Mouse (Mus musculus) neural tube, embryonic 11.5 days (tissue): ENCODE results near the gene Grm8. TPM values are rescaled to one million over a fixed set of nuclear protein-coding genes. Genes with fewer than 3 reads are reported as not detected.

ENCODE experiments used
- ATAC-seq: fragments of 200-750 bp; cut with Nextera tagmentation; 2 replicates; pipeline ENCODE4 v1.8.0; 2017; ENCODE audit warnings: moderate number of reproducible peaks, mild to moderate bottlenecking, moderate TSS enrichment, moderate library complexity; ENCODE audit not compliant: insufficient read depth, low FRiP score, low TSS enrichment
- DNase-seq: peaks from one replicate; pipeline ENCODE4 v3.0.0-alpha.2; 2015; ENCODE audit warnings: low spot score
- H3K27ac ChIP-seq: fragments of 300-500 bp; sonication (generic); 2 replicates; pipeline ENCODE4 v1.5.1; 2014; ENCODE audit warnings: low read depth, mild to moderate bottlenecking, low read length
- H3K27me3 ChIP-seq: fragments of 300-500 bp; sonication (generic); 2 replicates; pipeline ENCODE4 v1.6.1; 2014; ENCODE audit warnings: mild to moderate bottlenecking, low read length, mixed read lengths; ENCODE audit not compliant: control insufficient read depth, insufficient read depth
- H3K36me3 ChIP-seq: fragments of 300-500 bp; sonication (generic); 2 replicates; pipeline ENCODE4 v1.6.1; 2014; ENCODE audit warnings: mild to moderate bottlenecking, low read length, moderate library complexity, mixed read lengths; ENCODE audit not compliant: control insufficient read depth, insufficient read depth
- H3K4me1 ChIP-seq: fragments of 300-500 bp; sonication (generic); 2 replicates; pipeline ENCODE4 v1.6.1; 2014; ENCODE audit warnings: low read length, mixed read lengths; ENCODE audit not compliant: control insufficient read depth, insufficient read depth
- H3K4me2 ChIP-seq: fragments of 300-500 bp; sonication (generic); 2 replicates; pipeline ENCODE4 v1.6.1; 2014; ENCODE audit warnings: low read depth, mild to moderate bottlenecking, moderate library complexity
- H3K4me3 ChIP-seq: fragments of 300-500 bp; sonication (generic); 2 replicates; pipeline ENCODE4 v1.5.1; 2014; ENCODE audit warnings: low read depth, low read length
- H3K9ac ChIP-seq: fragments of 300-500 bp; sonication (generic); 2 replicates; pipeline ENCODE4 v1.6.1; 2014; ENCODE audit warnings: mild to moderate bottlenecking, low read length
- H3K9me3 ChIP-seq: fragments of 300-500 bp; sonication (generic); 2 replicates; pipeline ENCODE4 v1.6.1; 2016; ENCODE audit warnings: low read length; ENCODE audit not compliant: control insufficient read depth
- WGBS: fragments of 180-500 bp; shearing (Covaris S2); extraction: QIAGEN DNeasy Blood & Tissue Kit; methylation state at CpG from one replicate; pipeline ENCODE4 v1.1.7; 2014; 5-methylcytosine and 5-hydroxymethylcytosine counted together
- microRNA counts: library from miRNA; unstranded; fragments of <30 nt; microRNA quantifications from one replicate; lab custom pipeline; 2015
- microRNA-seq: library from miRNA; unstranded; fragments of <30 nt; microRNA quantifications from one replicate; pipeline ENCODE4, GENCODE M21; 2016
- polyA plus RNA-seq: library from polyadenylated mRNA; unstranded; fragments of >200 nt; fragmentation: Nextera tagmentation; extraction: Ambion mirVana; gene quantifications from 2 replicates; pipeline ENCODE4 v1.2.1, GENCODE M21; 2014

The Grm8 gene
- polyA plus RNA-seq, 1 experiment from 2014 or later = 1.1 TPM

DNA sequence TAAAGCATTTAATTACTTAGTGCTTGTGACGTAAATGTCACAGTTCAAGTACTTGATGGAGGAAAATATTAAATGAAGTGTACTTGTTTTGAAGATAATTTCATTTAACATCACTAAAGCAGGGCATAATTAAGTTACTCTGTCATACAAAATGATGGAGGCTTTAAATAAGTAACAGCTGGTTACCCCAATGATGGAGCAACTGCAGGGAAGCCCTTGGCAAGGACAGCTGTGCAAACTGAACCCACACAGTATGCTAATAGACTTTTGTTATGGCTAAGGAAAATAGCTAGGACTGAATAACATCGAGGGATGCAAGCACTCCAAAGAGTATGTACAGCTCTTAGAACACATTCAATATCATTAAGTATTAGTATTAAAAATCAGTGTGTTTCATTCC is 829.6 kb downstream of the Grm8 start:
- Histone ChIP-seq H3K4me1 (no peaks in the 10 kb centered on the region), H3K4me3 (no peak overlapping the region), H3K36me3 (no peaks in the 10 kb centered on the region), H3K9me3 (no peaks in the 10 kb centered on the region), H3K4me2 (no peak overlapping the region), H3K27ac (no peak overlapping the region), H3K27me3 (no peaks in the 10 kb centered on the region), H3K9ac (no peak overlapping the region)
- no peak for DNase-seq
- 79% methylated on average over 2 of the region's 2 CpGs for WGBS
- ATAC-seq = no peak

DNA sequence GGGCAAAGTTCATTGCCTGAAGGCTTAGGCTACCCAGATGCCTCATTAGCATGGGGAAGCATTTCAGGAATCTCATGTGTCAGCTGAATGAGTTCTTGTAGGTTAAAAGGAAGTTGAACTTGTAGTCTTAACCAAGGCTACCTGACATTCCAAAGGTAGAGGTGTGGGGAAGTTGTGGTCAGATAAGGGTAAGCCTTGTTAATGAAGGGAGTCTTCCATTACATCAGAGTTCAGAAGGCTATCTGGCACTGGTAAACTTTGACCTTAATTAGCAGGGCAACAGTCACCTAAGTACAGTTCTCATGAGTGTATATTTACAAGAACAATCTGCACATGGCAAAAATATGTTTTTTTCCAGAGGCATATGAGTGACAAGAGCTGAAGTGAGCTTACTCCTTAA is 870.0 kb downstream of the Grm8 start:
- Histone ChIP-seq H3K9me3 (no peaks in the 10 kb centered on the region), H3K4me2 (no peak overlapping the region), H3K4me3 (no peak overlapping the region), H3K27me3 (no peaks in the 10 kb centered on the region), H3K9ac (no peak overlapping the region), H3K4me1 (no peaks in the 10 kb centered on the region), H3K27ac (no peak overlapping the region), H3K36me3 (no peaks in the 10 kb centered on the region)
- ATAC-seq = no peak
- DNase-seq = no peak

DNA sequence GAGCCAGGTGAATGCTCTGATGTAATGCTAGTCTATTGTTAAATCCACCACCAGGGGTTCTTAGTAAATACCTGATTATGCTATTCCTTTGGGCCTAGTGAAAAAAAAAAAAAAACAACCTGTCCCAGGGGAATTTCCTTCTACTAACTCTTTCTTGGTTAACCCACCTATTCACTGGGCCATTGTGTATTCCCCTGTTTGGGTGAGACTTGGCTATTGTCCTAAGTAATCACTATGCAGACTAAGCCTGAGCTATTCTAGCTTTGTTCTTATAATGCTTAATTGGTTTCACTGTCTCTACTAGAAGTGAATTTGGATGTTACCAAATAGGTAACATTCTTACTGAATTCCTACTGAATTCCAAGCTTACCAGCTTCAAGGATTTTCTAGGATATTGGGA is 872.4 kb downstream of the Grm8 start:
- no peak for ATAC-seq
- H3K9me3 ChIP-seq = no peaks in the 10 kb centered on the region
- no peak overlapping the region for H3K9ac ChIP-seq
- no peaks in the 10 kb centered on the region for H3K4me1 ChIP-seq
- H3K4me2 ChIP-seq = no peak overlapping the region
- no peak overlapping the region for H3K27ac ChIP-seq
- H3K4me3 ChIP-seq = no peak overlapping the region
- DNase-seq = no peak
- H3K27me3 ChIP-seq = no peaks in the 10 kb centered on the region
- H3K36me3 ChIP-seq = no peaks in the 10 kb centered on the region

DNA sequence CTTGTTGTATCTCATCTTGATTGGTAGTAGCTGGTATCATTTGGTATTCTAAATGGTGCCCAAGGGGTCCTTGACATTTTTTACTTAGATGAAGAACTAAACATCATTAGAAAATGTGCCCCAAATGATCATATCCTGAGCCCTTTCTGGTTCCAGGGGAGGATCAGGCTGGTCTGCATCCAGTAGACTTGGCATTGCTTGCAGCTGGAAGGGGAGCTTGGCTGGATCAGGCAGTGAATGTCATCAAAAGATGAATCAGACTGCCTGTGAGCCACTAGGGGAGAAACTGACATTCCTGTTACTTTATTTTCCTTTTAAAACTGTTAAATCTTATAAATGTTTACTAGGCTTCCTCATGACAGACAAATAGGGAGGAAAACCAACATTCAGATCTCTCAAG is 894.6 kb downstream of the Grm8 start:
- Histone ChIP-seq H3K9ac (no peak overlapping the region), H3K9me3 (no peaks in the 10 kb centered on the region), H3K36me3 (no peaks in the 10 kb centered on the region), H3K4me2 (no peak overlapping the region), H3K4me3 (no peak overlapping the region), H3K27ac (no peak overlapping the region), H3K4me1 (no peaks in the 10 kb centered on the region), H3K27me3 (no peaks in the 10 kb centered on the region)
- ATAC-seq (no peak), DNase-seq (no peak)

DNA sequence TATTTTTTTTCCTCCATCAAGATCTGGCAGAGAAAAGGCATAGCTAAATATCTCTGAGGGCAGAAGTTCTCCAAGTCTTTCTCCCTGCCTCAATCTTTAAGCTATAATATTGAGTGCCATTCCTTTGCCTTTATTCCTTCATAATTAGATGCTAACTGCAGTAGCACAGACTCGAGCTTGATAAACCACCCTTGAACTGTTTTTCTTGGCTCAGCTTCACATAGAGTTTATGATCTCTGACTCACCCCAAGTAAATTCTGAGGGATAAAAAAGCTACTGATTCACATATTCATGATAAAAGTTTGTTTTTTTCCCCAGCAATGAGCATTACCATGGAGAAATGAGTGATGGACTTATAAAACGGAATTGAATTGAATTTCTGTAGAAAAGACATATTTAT is 895.0 kb downstream of the Grm8 start:
- Histone ChIP-seq H3K9ac (no peak overlapping the region), H3K4me1 (no peaks in the 10 kb centered on the region), H3K27ac (no peak overlapping the region), H3K4me2 (no peak overlapping the region), H3K9me3 (no peaks in the 10 kb centered on the region), H3K27me3 (no peaks in the 10 kb centered on the region), H3K4me3 (no peak overlapping the region), H3K36me3 (no peaks in the 10 kb centered on the region)
- no peak for ATAC-seq
- WGBS = 77% methylated on average over 2 of the region's 2 CpGs
- DNase-seq = no peak

MicroRNAs within 50 kb of the gene (microRNA counts, 519-probe panel; counts per million panel counts)
- 171 counts per million, percentile 57 among the panel's probes with 10 or more counts for microRNA mmu-miR-592 (lab: Ali Mortazavi, UCI)

Small RNA genes lying within 50 kb of the gene (microRNA-seq; reads per million reads assigned to microRNA genes)
- 19.8 reads per million, percentile 29 among the genes with 10 or more reads in this experiment for gene Mir592
